Mouse (Mus musculus): Measurements from ENCODE around the gene Klk15. TPM values are rescaled to one million over a fixed set of nuclear protein-coding genes. Genes with fewer than 3 reads are reported as not detected.
"Not testable (repeated sequence)": the region's sequence is repeated elsewhere in the genome, so short reads cannot be mapped to it uniquely, and the experiment has no call there.

The Klk15 gene
- polyA plus RNA-seq, 1 experiment, result not detected

GRCm38 (mm10) chr7:43934747-43935146 lies 1.2 kb downstream of the Klk15 start:
- 35% methylated on average over 3 of the region's 3 CpGs for WGBS
- Histone ChIP-seq H3K27ac (ENCODE audit: insufficient read depth, low read depth, low read length) (no peak overlapping the region), H3K4me1 (ENCODE audit: control insufficient read depth, insufficient read depth, insufficient read length, low read length) (no peaks in the 10 kb centered on the region), H3K27me3 (ENCODE audit: control insufficient read depth, insufficient read depth, low read length) (no peaks in the 10 kb centered on the region), H3K4me3 (ENCODE audit: low read depth, low read length) (no peak overlapping the region), H3K36me3 (ENCODE audit: control insufficient read depth, insufficient read depth, low read length) (no peaks in the 10 kb centered on the region)
- TF ChIP-seq CTCF (IDR thresholded peaks at IDR 0.05; ENCODE audit: extremely low read depth, insufficient read length, insufficient replicate concordance, low read depth, low read length) (no peak), POLR2A (IDR thresholded peaks at IDR 0.05; ENCODE audit: low read depth, low read length) (no peak)

GRCm38 (mm10) chr7:43936551-43936950 lies 3.0 kb downstream of the Klk15 start:
- H3K27ac ChIP-seq (ENCODE audit: insufficient read depth, low read depth, low read length), result no peak overlapping the region
- 81% methylated on average over 14 of the region's 14 CpGs for WGBS
- H3K27me3 ChIP-seq (ENCODE audit: control insufficient read depth, insufficient read depth, low read length), result no peaks in the 10 kb centered on the region
- no peak overlapping the region for H3K4me3 ChIP-seq (ENCODE audit: low read depth, low read length)
- H3K4me1 ChIP-seq (ENCODE audit: control insufficient read depth, insufficient read depth, insufficient read length, low read length), result no peaks in the 10 kb centered on the region
- no peaks in the 10 kb centered on the region for H3K36me3 ChIP-seq (ENCODE audit: control insufficient read depth, insufficient read depth, low read length)
- no peak for TF ChIP-seq CTCF (IDR thresholded peaks at IDR 0.05; ENCODE audit: extremely low read depth, insufficient read length, insufficient replicate concordance, low read depth, low read length)
- TF ChIP-seq POLR2A (IDR thresholded peaks at IDR 0.05; ENCODE audit: low read depth, low read length), result no peak

GRCm38 (mm10) chr7:43942293-43942692 lies 8.8 kb downstream of the Klk15 start:
- H3K27ac ChIP-seq (ENCODE audit: insufficient read depth, low read depth, low read length); H3K4me3 ChIP-seq (ENCODE audit: low read depth, low read length); H3K36me3 ChIP-seq (ENCODE audit: control insufficient read depth, insufficient read depth, low read length); H3K4me1 ChIP-seq (ENCODE audit: control insufficient read depth, insufficient read depth, insufficient read length, low read length); H3K27me3 ChIP-seq (ENCODE audit: control insufficient read depth, insufficient read depth, low read length): not testable (repeated sequence)
- WGBS, result 27% methylated on average over 3 of the region's 3 CpGs

- Histone ChIP-seq H3K4me3 (ENCODE audit: low read depth, low read length) (no peak overlapping the region), H3K36me3 (ENCODE audit: control insufficient read depth, insufficient read depth, low read length) (no peaks in the 10 kb centered on the region), H3K4me1 (ENCODE audit: control insufficient read depth, insufficient read depth, insufficient read length, low read length) (peaks cover 6% of the 10 kb centered on the region; the same call in 1 of the 2 replicates), H3K27me3 (ENCODE audit: control insufficient read depth, insufficient read depth, low read length) (no peaks in the 10 kb centered on the region), H3K27ac (ENCODE audit: insufficient read depth, low read depth, low read length) (no peak overlapping the region)
- TF ChIP-seq CTCF (IDR thresholded peaks at IDR 0.05; ENCODE audit: extremely low read depth, insufficient read length, insufficient replicate concordance, low read depth, low read length), result no peak
- no peak for TF ChIP-seq POLR2A (IDR thresholded peaks at IDR 0.05; ENCODE audit: low read depth, low read length)
- WGBS, result 57% methylated on average over 3 of the region's 3 CpGs
Measured at GRCm38 (mm10) chr7:43944727-43945264, 11.3 kb downstream of the Klk15 start.

GRCm38 (mm10) chr7:43950364-43950763 lies 16.8 kb downstream of the Klk15 start, which contains the start of gene Klk1b8:
Gene Klk1b8 (plus strand): TSS chr7:43950664.
- TF ChIP-seq POLR2A (IDR thresholded peaks at IDR 0.05; ENCODE audit: low read depth, low read length) (no peak), CTCF (IDR thresholded peaks at IDR 0.05; ENCODE audit: extremely low read depth, insufficient read length, insufficient replicate concordance, low read depth, low read length) (no peak)
- H3K27me3 ChIP-seq (ENCODE audit: control insufficient read depth, insufficient read depth, low read length), result no peaks in the 10 kb centered on the region
- no peak within 1 kb of the TSS for H3K4me3 ChIP-seq (ENCODE audit: low read depth, low read length)
- H3K4me1 ChIP-seq (ENCODE audit: control insufficient read depth, insufficient read depth, insufficient read length, low read length), result no peaks in the 10 kb centered on the region
- no peaks in the 10 kb centered on the region for H3K36me3 ChIP-seq (ENCODE audit: control insufficient read depth, insufficient read depth, low read length)
- no peak within 1 kb of the TSS for H3K27ac ChIP-seq (ENCODE audit: insufficient read depth, low read depth, low read length)
- 45% methylated on average over 2 of the region's 2 CpGs for WGBS

- no peaks in the 10 kb centered on the region for H3K4me1 ChIP-seq (ENCODE audit: control insufficient read depth, insufficient read depth, insufficient read length, low read length)
- H3K4me3 ChIP-seq (ENCODE audit: low read depth, low read length), result no peak overlapping the region
- no peaks in the 10 kb centered on the region for H3K36me3 ChIP-seq (ENCODE audit: control insufficient read depth, insufficient read depth, low read length)
- 59% methylated on average over 4 of the region's 4 CpGs for WGBS
- no peak for TF ChIP-seq POLR2A (IDR thresholded peaks at IDR 0.05; ENCODE audit: low read depth, low read length)
- no peak for TF ChIP-seq CTCF (IDR thresholded peaks at IDR 0.05; ENCODE audit: extremely low read depth, insufficient read length, insufficient replicate concordance, low read depth, low read length)
- no peaks in the 10 kb centered on the region for H3K27me3 ChIP-seq (ENCODE audit: control insufficient read depth, insufficient read depth, low read length)
- H3K27ac ChIP-seq (ENCODE audit: insufficient read depth, low read depth, low read length), result no peak overlapping the region
Measured at GRCm38 (mm10) chr7:43952703-43953102, 19.2 kb downstream of the Klk15 start.

- H3K27me3 ChIP-seq (ENCODE audit: control insufficient read depth, insufficient read depth, low read length), result no peaks in the 10 kb centered on the region
- H3K4me1 ChIP-seq (ENCODE audit: control insufficient read depth, insufficient read depth, insufficient read length, low read length), result no peaks in the 10 kb centered on the region
- H3K36me3 ChIP-seq (ENCODE audit: control insufficient read depth, insufficient read depth, low read length), result no peaks in the 10 kb centered on the region
- WGBS, result 34% methylated on average over 3 of the region's 3 CpGs
- H3K4me3 ChIP-seq (ENCODE audit: low read depth, low read length), result no peak within 1 kb of the TSS
- no peak for TF ChIP-seq CTCF (IDR thresholded peaks at IDR 0.05; ENCODE audit: extremely low read depth, insufficient read length, insufficient replicate concordance, low read depth, low read length)
- no peak within 1 kb of the TSS for H3K27ac ChIP-seq (ENCODE audit: insufficient read depth, low read depth, low read length)
Measured at GRCm38 (mm10) chr7:43966451-43966850, 32.9 kb downstream of the Klk15 start, which contains the start of gene Klk1b1. Gene Klk1b1 (plus strand): TSS chr7:43966751.

- Histone ChIP-seq H3K27me3 (ENCODE audit: control insufficient read depth, insufficient read depth, low read length) (no peaks in the 10 kb centered on the region), H3K27ac (ENCODE audit: insufficient read depth, low read depth, low read length) (no peak overlapping the region), H3K4me1 (ENCODE audit: control insufficient read depth, insufficient read depth, insufficient read length, low read length) (no peaks in the 10 kb centered on the region), H3K36me3 (ENCODE audit: control insufficient read depth, insufficient read depth, low read length) (no peaks in the 10 kb centered on the region), H3K4me3 (ENCODE audit: low read depth, low read length) (no peak overlapping the region)
- TF ChIP-seq POLR2A (IDR thresholded peaks at IDR 0.05; ENCODE audit: low read depth, low read length), result no peak
- no peak for TF ChIP-seq CTCF (IDR thresholded peaks at IDR 0.05; ENCODE audit: extremely low read depth, insufficient read length, insufficient replicate concordance, low read depth, low read length)
- WGBS, result 79% methylated on average over 3 of the region's 3 CpGs
Measured at GRCm38 (mm10) chr7:43967058-43967457, 33.5 kb downstream of the Klk15 start.
